Mouse (Mus musculus) telencephalon, adult 2 months (tissue): ENCODE data around the gene Hk1.
A peak's percentile ranks its signal among the peaks of the same experiment; 100 is the strongest.

ENCODE experiments used
- DNase-seq: peaks from one replicate; pipeline ENCODE4 v3.0.0-alpha.2; 2011; ENCODE audit warnings: low read depth, low spot score

Gene Hk1

DNA sequence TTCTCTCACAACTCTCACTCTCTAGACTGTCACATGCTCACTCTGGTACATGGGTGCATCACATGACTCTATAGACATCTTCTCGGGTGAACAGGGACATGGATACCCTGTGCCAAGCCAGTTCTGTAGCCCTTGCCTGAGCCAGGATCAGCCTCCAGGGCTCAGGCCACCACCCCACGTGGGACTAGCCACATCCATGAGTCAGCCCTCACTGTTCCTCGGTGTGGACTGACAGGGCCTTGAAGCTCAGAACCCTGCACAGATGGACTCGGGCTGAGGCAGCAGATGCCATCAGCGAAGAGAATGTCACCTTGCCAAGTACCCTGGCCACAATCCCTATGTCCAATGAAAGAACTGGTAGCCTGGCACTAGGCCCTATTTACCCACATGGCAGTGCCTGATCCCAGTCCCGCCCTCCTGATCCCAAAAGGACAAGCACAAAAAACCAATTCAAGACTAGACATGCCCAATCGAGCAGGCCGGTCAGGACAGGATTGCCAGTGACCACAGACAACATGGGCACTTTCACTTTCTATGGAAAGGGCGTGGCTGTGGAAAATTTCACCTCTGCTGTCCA, 59.2 kb downstream of the Hk1 start:
- DNase-seq = no peak

DNA sequence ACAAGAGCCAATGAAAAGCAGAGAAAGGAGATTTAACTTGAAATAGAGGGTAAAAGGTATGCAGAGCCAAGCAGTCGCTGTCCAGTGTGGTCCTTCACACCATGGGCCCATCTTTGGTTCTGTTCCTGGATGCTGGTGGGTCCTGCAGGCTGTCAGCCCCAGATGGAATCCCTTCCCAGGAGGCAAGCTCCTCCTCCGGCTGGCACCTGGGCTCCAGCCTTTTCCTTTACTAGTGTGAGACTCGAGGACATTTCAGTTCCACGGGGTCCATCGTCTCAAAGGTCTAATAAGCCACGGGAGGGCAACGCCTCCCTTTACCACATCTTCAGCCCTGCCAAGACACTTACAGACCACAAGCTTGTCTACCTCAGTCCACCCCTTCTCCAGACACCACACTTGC, 60.6 kb downstream of the Hk1 start:
- DNase-seq = no peak

DNA sequence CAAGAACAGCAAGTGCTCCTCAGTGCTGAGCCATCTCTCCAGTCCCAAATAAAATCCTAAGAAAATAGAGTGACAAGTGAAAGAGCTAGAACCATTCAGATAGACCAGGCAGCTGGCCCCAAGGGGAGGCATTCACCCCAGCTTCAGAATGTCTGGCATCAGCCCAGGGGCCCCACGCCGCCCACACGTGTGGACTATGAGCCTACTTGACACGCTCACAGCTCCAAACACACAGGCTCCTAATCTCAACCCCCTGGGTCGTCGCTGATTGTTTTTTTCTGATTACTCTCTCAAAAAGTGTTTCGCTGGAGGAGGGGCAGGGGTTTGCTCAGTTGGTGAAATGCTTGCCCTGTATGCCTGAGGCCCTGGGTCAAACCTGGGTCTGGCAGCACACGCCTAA, 63.2 kb downstream of the Hk1 start:
- DNase-seq = no peak

- no peak for DNase-seq
Measured at GRCm38 (mm10) chr10:62313885-62314424, 65.8 kb downstream of the Hk1 start.

- no peak for DNase-seq
Measured at GRCm38 (mm10) chr10:62313140-62313539, 66.6 kb downstream of the Hk1 start.

DNA sequence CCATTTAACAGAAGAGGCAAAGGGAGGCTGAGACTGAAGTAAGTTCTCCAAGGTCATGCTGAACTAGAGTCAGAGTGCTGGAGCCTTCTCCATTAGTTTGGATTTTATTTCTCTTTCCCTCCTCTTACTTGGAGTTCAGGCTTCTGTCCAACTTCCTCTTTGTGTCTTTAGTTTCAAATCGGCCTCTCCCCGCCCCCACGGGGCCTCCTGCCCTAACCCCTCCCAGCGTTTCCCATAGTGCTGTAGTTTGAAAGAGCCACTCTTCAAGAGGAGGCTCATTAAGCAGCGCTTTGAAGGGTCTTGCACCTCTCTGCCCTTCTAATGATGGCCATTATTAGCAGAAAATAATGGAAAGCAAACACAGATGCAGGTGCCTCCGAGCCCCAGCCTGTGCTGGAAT, 68.2 kb downstream of the Hk1 start:
- no peak for DNase-seq

DNA sequence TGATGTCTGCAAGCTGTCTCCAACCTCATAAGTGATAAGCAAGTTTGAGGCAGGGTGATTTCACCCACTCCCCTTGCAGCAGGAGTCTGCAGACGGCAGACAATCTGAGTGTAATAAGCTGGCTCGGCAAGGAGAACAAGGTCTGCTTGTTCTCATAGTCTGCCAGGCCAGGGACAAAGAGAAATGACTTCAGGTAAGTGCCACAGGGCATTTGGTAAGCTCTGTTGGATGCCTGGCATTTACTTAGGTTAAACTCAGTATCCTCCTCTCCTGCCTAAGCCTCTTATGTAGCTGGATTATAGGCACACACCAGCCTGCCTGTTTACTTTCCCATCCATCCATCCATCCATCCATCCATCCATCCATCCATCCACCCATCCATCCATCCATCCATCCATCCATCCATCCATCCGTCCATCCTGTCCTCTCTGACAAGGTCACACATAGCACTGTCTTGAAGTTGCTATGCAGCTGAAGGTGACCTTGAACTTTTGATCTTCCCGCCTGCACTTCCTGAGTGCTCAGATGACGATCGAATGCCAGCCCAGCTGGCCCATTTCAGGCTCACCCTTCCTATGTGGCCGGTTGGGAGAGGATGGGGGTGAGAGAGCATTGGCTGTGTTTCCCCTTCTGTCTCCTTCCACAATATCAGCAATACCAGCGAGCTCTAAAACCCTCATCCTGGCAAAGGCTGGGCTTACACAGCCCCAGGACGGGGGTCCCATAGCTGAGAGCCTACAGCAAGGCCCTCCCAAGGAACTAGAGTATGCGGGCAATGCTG, 69.3 kb downstream of the Hk1 start:
- DNase-seq = no peak

- no peak for DNase-seq
Measured at GRCm38 (mm10) chr10:62309593-62309992, 70.1 kb downstream of the Hk1 start.

DNA sequence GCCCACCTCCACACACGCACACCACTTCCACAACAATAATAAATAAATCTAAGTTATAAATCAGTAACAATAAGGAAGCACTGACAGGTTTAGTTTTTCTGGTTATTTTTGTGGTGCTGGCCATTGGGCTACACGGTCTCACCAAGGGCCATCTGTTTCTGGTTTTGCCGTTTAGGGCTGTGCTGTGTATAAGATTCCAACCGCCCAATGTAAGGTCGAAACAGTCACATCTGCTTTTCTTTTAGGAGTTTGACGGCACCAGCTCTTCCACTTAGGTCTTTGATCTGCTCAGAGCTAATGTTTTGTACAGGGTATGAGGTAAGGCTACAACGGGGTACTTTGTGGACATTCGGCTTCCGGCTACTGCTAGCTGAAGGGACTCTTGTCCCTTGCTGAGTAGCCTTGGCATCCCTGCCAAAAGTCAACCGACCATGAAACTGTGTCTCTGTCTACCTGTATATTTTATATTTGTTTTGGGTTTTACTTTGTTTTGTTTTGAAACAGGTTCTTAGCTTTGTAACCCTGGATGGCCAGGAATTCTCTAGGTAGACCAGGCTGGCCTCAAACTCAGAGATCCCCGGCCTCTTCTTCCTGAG, 70.7 kb downstream of the Hk1 start:
- no peak for DNase-seq

GRCm38 (mm10) chr10:62306483-62306882, 73.2 kb downstream of the Hk1 start:
- no peak for DNase-seq

- DNase-seq = no peak
Measured at GRCm38 (mm10) chr10:62305090-62305489, 74.6 kb downstream of the Hk1 start.

- peak; percentile 74 for DNase-seq
Measured at GRCm38 (mm10) chr10:62300006-62300827, 79.5 kb downstream of the Hk1 start.

DNA sequence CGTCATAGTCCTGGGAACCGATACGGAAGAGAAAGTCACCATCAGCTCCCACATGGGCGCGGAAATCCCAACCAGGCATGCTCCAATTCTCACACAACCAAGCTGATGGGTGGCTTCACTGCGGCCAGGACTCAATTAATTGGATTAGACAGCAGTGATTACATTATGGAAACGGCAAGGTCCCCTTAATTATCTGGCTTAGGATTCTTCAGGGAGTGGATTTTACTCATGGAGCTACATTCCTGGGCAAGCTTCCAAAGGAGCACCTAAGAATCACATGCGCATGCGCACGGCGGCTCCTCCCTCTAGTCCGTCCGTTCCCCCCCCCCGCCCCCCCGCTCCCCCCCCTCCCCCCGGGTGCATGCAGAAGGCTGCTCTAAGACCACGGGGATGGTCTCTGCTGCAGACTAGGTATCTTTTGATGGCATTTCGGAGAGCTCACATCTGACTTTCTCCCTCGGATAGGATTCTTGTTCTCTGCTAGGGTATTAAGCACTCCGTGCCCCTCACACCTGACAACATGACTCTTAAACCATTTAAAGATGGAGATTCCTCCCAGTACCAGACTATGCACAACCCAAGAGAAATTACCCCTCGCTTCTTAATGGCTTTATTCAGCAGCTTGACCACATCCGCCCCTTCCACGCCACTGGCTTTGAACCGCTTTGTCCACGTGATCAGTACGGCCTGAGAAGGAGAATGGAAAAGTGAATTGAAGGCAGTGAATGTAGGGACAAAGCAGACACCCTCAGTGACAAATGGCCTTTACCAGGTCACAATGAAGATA, 83.4 kb downstream of the Hk1 start:
- no peak for DNase-seq

DNA sequence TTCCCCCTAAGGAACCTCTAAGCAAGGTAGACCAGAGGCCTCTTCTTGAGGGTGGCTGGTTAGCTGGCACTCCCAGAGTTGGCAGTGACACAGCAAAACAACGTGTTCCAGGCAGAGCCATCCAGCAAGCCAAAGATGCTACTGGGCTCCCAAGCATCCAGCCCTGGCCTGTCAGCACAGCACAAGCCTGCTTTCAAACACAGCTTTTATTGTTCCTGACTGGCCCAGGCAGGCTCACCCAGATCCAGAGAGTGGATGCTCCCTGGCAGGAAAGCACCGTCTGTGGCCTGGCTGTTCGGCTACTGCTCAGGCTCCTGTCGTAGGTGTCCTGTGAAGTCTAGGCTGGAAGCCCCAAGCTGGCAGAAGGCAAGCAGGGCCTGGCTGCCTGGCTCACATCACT, 85.6 kb downstream of the Hk1 start:
- no peak for DNase-seq

DNA sequence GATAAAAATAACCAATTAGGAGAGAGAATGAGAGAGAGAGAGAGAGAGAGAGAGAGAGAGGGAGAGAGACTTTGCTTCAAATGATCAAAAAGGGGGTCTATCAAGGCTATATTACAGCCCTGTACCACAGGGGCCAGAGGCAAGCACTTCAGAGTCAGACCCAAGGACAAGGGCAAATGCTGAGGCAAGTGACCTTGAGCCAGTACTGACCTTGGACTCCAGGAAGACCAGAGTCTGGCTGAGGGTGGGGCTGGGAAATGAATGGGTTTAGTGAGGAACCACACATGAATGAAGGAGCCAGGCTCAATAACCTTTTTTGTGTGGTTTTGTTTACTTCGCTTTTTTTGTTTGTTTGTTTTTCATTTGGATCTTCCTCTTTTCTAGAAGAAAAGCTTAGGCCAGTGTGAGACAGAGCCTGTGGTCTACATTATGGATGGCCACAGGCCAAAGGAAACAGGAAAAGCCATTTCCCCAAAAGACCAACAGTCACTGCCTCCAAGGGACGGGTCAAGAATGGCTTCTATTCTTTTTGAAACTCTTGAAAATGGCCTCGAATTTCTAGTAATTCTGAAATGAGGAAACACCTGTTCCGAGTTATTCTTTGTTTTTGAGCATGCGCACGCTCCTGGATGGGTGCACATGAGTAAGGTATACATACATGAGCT, 92.1 kb downstream of the Hk1 start:
- no peak for DNase-seq

DNA sequence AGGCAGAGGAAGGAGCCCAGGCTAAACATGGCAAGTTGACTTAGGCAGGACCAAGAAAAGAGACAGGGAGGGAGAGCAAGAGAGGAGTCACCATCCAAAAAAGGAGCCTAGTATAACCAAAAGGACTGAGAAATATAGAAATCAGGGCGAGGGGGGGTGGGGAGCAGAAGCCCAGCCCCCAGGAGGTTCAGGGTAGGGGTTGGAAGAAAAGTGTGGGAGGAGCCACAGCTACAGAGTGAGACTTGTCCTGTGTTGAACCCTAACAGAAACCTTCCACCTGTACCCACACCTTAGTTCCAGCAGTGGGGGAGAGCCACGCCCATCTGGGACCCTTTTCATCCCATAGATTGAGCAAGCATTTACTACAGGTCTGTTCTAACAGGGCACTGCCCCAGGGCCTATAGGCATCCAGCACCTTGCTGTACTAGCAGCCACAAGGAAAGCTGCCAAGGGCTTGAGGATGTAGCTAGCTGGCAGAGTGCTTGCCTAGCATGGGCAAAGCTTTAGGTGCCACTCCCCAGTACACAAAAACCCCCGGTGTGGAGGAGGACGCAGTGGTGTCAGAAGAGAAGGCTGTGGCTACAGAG, 96.4 kb downstream of the Hk1 start:
- DNase-seq = no peak

- DNase-seq = no peak
Measured at GRCm38 (mm10) chr10:62282782-62283181, 96.9 kb downstream of the Hk1 start.

- no peak for DNase-seq
Measured at GRCm38 (mm10) chr10:62279671-62280070, 100.0 kb downstream of the Hk1 start.

GRCm38 (mm10) chr10:62279066-62279465, 100.6 kb downstream of the Hk1 start:
- no peak for DNase-seq
